Mouse (Mus musculus) liver, adult 2 months (tissue): ENCODE measurements around the gene Lin7a.

ENCODE experiments used
- CTCF ChIP-seq: fragments of 200-500 bp; IDR thresholded peaks from 2 replicates; pipeline ENCODE4 v1.5.1; 2011; ENCODE audit warnings: low read depth, low read length, control low read depth
- POLR2A ChIP-seq: fragments of 200-500 bp; IDR thresholded peaks from 2 replicates; pipeline ENCODE4 v1.6.1; 2011; ENCODE audit warnings: low read length, control low read depth; ENCODE audit not compliant: insufficient read depth; ENCODE audit errors: extremely low read depth

- TF ChIP-seq POLR2A (no peak), CTCF (no peak)
Measured at GRCm38 (mm10) chr10:107249606-107250186, 21.8 kb upstream of the Lin7a start.
